Mouse (Mus musculus): ENCODE data around the gene Hectd1.

Gene Hectd1

DNA sequence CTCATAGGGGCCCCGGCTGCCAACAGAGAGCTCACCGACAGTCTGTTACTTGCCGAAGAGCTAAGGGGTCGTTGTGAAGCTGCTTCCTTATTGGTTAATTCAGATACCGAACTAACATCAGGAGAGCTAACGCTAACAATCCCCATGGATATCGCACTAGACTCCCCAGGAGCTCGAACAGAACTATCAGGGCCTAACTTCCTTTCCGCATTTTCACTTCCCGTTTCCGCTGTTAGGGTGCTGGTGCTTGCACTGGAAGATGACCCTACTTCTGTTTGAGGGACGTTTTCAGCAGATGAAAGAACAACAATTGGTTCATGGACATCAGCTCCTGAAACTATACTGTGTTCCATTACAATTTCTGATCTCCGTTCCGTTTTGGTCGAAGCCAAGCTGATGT is 60.6 kb downstream of the Hectd1 start:
- DNase-seq (ENCODE audit: low spot score): no peak

DNA sequence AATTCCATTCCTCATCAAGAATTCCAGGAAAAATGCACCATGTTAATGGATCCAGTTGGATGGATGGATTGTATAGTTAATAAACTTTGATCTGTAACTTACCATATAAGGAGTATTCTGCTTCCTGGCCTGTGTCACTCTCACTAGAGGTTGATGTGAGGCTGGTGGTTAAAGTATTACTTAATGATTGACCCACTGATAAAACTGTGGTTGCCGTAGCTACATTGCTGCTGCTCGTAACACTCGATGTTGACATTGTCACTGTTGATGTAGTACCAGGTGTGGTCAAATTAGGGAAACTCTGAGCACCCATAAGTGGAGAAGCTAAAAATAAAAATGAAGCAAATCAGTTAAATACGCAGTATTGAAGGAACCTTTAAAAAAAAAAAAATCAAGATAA is 61.9 kb downstream of the Hectd1 start:
- DNase-seq (ENCODE audit: low spot score): no peak

DNA sequence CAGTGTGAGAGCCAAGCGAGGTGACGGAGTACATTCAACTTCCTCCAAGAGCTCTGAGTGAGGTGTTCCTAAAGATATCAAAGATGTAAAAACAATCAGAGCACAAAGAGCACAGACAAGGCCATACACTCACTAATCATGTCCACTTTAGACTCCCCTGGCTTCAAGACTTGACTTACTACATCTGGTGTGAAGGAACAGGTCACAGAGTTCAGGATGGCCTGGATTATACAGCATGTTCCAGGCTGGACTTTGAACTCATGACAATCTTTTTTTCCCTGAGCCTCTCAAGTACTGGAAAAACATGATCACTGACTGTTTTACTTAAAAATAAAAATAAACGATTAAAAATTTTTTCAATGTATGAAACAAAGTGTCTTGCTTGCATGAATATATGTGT is 70.0 kb downstream of the Hectd1 start:
- no peak for DNase-seq (ENCODE audit: low spot score)

DNA sequence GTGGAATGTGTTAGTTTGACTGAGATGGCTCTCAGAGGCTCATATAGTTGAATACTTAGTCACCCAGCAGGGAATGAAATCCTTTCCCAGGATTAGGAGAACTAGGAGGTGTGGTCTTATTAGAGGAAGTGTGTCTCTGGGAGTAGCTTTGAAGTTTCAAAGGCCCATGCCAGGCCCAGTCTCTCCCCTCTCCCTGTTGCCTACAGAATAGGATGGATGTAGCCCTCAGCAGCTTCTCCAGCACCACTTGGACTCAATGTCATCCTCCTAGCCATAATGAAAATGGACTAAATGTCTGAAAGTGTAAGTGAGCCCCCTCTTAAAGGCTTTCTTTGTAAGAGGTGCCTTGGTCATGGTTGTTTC is 72.8 kb downstream of the Hectd1 start:
- no peak for DNase-seq (ENCODE audit: low spot score)

DNA sequence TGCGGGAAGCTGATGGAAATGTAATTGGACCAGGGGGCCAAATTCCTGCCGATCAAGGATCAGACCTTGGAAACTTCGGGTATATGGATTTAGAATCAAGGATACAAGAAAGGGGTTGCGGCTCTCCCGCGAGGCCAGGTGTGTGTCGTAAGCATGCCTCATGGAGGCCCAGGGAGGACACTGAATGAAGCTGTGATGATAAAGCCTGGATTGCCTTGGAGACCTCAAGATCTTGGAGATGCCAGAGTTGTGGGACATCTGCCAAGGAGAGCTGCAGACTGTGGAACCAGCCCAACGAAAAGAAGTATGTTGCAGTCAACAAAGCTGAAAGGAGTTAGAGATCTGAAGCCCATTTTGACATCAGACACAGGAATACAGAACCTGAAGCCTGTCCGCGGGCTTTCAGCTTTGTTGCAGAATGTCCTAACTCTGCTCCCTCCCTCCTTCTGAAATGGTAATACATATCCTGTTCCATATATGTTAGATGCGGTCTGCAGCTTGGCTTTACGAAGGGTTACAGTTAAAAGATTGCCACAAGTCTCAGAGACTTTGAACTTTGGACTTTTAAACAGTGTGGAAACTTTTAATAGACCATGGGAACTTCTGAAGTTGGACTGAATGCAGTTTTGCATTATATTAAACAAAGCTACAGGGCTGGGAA is 73.3 kb downstream of the Hectd1 start:
- no peak for DNase-seq (ENCODE audit: low spot score)

DNA sequence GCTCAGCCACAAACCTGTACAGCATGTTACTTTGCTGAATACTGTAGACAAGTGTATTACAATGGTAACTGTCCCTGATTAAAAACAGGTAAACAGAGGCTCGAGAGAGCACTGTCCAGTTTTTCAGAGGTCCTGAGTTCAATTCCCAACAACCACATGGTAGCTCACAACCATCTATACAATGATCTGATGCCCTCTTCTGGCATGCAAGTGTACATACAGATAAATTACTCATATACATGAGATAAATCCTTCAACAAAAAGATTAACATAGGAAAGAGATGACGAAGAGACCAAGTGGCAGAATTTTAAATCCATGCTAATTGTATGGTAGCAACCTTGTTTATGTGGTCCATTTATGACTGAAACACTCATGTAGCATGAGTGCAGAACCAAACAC is 82.0 kb downstream of the Hectd1 start:
- no peak for DNase-seq (ENCODE audit: low spot score)

DNA sequence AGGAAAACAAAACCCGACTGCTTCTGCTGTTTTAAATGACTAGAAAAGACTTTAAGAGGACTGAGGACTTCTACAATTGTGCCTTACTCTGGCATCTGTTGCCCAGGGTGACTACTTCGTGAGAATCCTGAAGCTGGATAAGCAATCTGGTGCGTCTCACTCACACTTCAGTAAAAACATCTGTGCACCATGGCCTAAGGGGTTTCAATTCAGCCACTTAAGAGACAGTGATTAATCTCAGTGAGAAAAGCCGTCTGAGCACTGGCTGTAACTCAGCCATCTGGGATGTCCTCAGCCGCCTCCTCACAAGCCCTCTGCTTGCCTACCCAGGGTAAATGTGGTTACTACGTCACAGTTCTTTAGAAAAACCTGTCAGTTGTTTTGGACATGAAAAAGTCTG is 84.4 kb downstream of the Hectd1 start:
- DNase-seq (ENCODE audit: low spot score): no peak

DNA sequence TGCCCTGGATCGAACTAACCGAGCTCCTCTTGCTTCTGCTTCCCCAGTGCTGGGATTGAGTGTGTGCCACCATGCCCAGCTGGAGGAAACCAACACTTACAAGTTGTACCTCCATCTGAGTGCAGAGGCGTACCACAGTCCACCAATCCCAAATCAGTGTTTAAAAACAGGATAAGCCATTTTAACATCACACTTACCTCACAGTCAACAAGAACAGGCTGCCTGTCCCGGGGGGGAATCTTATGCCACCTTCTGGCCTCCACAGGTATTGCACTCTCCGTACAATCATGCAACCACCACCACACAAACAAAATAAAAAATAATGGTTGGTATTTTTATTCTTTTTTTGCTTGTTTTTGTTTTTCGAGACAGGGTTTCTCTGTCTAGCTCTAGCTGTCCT is 87.6 kb downstream of the Hectd1 start:
- DNase-seq (ENCODE audit: low spot score): no peak

DNA sequence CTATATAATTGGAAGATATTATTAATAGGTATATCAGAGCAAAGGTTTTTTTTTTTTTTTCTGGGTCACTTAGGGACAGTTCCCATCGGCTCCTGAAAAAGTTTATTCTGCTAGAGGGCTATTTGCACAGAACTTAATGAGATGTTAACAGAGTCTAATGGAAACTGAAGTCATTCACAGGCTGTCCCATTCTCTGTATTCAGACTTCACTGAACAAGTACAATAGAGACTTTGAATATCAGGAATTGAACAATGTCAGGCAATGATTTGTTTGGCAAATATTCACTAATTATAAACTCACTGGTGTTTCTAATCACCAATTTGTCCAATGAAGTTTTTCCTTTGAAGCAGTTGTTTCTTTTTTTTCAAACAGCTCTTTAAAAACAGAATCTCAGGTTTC is 92.5 kb downstream of the Hectd1 start:
- DNase-seq (ENCODE audit: low spot score): no peak

DNA sequence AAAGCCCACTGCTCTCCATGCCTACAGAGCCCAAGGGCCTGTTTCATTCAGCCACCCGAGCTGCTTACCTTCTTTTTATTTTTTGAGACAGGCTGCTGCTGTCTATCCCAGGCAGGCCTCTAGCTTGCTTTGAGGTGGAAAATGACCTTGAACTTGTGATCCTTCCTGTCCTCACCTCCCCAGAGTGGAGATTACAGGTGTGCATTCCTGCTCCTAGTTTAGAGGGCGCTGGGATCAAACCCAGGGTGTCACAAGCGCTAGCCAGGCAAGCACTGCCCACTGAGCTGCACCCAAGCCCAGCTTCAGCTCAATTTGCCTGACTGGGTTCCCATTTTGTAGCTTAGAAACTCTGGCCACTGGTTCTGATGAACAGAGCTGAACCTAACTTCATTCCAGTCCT is 93.0 kb downstream of the Hectd1 start:
- DNase-seq (ENCODE audit: low spot score): no peak

DNA sequence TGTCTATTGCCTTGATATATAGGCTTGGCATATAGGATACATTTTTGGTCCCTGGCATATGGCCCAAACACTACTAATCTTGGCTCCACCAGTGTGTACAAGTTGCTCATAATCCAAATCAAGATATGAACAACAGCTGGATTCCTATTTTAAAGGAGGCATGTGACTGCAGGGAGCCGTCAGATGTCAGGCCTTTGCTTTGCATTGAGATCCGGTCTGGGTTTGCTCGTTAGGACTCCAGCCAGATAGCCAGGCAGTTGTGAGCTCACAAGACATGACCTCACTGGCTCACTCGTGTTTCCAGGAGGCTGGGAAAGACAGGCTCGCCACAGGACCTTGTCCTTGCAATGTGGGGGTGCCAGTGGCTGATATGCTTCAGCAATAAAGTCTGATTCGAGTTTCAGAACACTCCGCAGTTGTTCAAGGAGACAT is 93.5 kb downstream of the Hectd1 start:
- DNase-seq (ENCODE audit: low spot score): peak; percentile 24

DNA sequence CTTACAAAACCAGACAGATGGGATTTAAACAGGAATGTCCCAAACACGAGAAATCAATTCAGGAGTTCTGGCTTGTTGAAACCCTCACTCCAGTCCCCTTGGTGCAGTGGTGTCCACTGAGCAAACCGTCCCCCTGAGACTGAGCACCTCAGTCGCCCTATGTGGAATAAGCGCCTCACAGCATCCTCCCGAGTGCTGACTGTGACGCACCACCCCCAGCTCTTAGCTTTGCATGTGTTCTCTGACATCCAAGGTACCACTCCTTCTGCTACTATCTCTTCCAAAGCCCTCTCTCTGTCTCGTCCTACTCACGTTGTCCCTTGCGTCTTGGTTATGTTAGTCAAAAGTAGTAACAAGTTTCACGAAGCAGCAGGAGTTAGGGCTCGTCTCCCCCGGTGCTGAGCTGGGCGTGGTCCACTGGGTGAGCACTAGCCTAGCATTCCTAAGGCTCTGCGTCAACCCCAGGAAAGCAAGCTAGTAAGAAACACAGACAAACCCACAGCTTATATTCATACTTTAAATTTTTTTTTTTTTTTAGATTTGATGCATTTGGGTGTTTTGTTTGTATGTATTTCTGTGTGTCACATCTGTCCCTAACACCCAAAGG is 94.6 kb downstream of the Hectd1 start:
- DNase-seq (ENCODE audit: low spot score): no peak

DNA sequence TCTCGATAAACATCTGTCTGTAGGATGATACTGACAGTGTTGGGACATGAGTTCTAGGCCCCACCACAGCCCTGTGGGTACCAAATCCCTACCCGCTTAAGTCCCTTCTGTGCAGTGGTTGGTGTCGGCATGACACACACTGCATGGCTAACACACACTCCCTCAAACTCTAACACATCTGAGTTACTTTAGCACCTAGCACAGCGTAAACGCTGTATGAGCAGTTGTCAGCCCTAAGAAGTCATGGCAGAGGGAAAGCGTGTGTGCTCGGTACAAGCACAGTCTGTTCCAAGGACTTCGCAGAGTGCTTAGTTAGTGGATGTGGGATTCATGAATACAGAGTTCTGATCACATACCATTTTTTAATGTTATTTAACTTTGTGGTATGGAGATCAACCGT is 99.5 kb downstream of the Hectd1 start:
- no peak for DNase-seq (ENCODE audit: low spot score)

DNA sequence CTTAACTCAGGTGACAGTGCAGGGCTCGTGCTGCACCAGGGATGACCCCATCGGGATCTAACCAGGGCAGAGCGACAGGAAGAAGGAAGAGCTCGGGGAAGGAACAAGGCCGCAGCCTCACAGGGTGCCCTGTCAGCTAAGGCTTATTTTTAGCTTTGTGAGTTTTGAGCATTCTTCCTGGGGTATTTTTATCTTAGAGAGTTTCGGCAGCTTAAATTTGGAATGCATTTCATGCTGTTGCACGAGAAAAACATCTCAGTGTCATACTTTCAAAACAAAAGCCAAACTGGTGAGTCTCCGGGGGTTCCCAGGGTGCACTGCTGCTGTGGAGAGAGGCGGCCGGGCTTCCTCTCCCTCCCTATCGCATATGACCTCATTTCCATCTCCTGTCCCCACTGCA is 100.3 kb downstream of the Hectd1 start:
- DNase-seq (ENCODE audit: low spot score): no peak

DNA sequence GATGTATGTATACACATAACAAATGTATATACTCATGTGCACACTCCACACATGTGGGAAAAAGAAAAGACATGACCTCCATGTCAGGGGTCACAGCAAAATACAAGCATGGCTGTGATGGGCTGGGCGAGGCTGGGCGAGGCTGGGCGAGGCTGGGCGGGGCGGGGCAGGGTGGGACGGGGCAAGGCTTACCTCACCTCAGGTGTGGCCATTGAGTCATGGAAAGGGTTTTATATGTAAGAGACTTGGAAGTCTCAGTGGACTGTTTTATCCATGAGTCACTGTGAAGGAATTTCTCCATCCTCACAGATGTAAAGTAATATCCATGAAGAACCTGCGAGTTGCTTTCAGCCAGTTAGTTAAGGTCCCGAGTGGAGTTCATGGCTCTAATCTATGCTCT is 107.5 kb downstream of the Hectd1 start:
- DNase-seq (ENCODE audit: low spot score): no peak

DNA sequence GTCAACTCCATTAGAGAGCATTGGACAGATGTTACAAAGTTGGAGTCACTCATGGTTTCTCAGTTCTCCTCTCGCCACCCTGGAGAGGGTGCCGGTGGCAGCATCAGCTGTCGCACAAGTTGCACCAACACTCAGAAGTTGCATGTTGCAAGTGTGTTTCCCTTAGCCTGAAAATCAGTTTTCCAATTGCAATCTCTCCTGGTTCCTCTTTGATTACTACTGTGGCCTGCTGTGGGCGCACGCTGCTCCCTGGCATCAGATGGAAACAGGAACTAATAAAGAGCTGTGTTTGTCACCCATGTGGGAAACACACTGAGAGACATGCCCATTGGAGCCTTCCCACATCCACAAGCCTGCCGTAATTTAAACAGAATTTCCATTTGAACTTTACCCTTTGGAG is 110.7 kb downstream of the Hectd1 start:
- DNase-seq (ENCODE audit: low spot score): no peak

DNA sequence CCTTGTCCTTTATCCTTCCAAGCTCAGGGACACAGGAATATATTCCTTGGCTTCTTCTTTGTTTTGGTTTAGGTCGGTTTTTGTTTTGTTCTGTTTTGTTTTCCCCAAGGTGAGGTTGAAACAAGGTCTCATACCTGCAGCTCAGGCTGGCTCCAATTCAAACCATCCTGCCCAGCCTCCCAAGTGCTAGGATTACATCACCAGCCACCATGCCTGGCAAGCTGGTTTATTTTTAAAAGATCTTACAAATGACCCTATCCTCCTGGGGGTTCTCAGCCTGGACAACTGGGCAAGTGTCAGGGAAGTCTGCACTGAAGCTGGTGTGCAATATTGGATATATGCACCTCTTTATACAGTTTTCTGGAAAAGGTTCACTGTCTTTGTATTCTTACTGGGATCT is 116.7 kb downstream of the Hectd1 start:
- DNase-seq (ENCODE audit: low spot score): peak; percentile 20

DNA sequence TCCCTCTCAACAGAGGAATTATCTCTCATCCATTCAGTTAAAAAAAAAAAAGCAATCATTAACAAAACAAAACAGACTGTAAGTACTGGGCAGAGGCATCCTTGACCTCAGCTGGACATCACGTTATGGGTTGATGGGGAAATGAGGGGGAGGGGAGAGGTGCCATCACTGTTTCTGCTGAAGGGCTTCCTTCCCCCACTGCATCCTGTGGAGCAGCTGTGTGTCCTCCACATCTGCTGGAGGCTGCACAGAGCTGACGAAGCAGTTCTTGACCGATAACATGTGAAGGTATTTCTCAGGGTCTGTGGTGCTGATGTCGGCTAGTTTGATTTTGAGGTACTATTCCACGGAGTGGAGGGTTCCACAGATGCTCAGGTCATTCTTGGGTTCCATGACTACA is 119.2 kb downstream of the Hectd1 start:
- no peak for DNase-seq (ENCODE audit: low spot score)

DNA sequence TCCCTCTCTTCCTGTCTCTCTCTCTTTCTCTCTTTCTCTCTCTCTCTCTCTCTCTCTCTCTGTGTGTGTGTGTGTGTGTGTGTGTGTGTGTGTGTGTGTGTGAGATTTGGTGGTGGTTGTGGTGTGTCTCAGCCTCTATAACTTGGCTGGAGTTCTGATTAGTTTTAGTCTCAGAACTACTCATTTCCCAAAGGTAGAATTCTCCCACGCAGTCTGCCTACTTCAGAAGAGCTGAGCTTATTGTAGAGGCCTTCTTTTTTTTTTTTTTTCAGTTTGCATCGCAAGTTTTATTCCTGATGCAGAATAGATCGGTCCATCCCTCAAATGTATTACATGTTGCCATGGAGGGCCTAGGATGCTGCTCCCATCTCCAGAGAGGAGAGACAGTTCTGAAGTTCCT is 119.6 kb downstream of the Hectd1 start:
- no peak for DNase-seq (ENCODE audit: low spot score)

DNA sequence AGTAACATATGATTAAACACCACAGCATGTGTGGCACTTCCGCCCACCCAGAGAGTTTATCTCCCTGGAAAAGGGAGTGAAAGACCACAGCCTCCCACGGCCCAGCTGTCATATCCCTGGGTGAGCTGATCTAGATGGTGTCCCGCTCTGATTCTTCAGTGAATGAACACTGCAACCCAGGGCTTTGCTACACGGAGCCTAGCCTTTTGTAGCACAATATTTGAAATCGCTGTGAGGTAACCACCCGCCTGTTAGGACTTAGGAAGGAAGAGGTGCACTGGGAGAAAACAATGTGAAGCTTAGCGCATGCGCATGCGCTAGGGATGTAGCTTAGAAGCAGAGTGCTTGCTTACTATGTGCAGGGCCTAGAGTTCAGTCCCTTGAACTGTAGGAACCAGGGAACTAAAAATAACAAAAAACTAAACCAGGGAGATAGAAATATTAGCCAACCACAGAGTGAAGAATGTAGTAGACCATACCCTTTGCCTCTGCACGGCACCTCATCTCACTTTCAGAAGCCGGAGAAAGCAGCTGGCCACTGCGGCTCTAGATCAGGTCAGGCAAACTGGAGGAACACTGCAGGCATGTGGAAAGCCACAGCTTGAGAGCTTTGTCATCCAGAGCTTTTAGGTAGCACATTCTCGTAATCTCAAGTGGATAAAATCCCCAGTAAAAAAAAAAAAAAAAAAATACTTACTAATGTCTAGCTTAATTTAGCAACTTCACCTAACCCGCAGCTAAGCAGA is 120.2 kb downstream of the Hectd1 start:
- no peak for DNase-seq (ENCODE audit: low spot score)

DNA sequence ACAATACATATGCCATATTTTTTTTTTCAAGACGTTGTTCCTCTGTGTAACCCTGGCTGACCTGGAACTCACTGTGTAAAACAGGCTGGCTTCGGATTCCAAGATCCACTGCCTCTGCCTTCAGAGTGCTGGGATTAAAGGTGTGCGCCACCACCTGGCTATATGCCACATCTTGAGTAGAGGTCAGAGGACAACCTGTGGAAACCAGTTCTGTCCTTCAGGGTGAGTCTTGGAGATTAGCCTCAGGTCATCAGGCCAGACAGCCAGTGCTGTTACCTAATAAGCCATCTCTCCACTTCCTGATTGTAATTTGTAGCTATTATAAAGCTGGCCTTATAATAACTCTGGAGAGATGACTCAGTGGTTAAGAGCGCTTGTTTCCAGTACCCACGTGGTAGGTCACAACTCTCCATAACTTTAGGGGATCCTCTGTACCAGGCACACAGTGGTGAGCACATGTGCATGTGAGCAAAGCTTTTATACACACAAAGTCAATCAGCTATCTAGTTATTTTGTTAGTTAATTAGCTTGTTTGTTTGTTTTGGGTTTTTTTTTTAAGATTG is 122.6 kb downstream of the Hectd1 start:
- DNase-seq (ENCODE audit: low spot score): no peak

DNA sequence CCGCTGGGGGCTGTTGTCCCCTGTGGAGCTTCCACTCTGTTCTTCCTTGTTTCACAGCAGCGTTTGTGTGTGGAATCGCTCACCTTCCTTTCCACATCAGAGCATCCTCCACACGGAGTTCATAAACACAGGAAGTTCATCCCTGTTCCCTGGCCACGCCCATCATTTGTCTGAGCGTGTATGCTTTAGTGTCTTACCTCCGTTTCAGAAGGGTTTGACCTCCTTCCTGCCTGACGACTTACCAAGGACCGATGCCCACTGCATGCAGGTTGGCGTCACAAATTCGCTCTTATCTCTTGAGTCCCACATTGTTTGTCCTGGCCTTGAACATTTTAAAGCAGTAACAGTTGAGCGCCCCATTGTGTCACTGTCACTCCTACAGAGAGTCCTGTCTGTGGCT is 123.6 kb downstream of the Hectd1 start:
- DNase-seq (ENCODE audit: low spot score): no peak

DNA sequence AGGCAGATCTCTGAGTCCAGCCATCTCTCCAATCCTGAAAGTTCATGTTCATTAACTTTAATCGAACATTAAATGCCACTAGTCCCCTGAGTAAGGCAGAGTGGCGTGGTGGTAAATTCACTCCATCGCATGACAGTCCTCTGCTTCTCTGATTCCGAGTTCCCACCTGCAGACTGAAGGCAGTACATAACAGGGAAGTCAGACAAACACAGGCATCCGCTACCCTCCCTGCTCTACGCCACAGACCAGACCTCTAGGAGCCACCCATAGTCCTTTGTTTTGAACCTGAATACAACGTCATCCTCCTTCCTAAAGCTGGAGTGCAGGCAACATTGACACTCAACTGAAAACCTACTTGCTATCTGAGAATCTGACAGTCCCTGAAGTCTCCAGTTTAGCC is 124.8 kb downstream of the Hectd1 start:
- DNase-seq (ENCODE audit: low spot score): no peak
